Mouse (Mus musculus) neural tube, embryonic 12.5 days (tissue): ENCODE data around the gene Specc1l. TPM values are rescaled to one million over a fixed set of nuclear protein-coding genes. Genes with fewer than 3 reads are reported as not detected.

Experiments used
- ATAC-seq: fragments of 200-750 bp; cut with Nextera tagmentation; 2 replicates; pipeline ENCODE4 v1.8.0; 2017; ENCODE audit warnings: low read depth, mild to moderate bottlenecking, moderate TSS enrichment, moderate library complexity; ENCODE audit not compliant: low FRiP score
- H3K27ac ChIP-seq: fragments of 300-500 bp; sonication (generic); 2 replicates; pipeline ENCODE4 v1.5.1; 2016
- H3K27me3 ChIP-seq: fragments of 300-500 bp; sonication (generic); replicated peaks from 2 replicates; pipeline ENCODE4 v1.6.1; 2016; ENCODE audit warnings: mild to moderate bottlenecking
- H3K36me3 ChIP-seq: fragments of 300-500 bp; sonication (generic); 2 replicates; pipeline ENCODE4 v1.6.1; 2016; ENCODE audit warnings: mild to moderate bottlenecking
- H3K4me1 ChIP-seq: fragments of 300-500 bp; sonication (generic); 2 replicates; pipeline ENCODE4 v1.6.1; 2016
- H3K4me2 ChIP-seq: fragments of 300-500 bp; sonication (generic); replicated peaks from 2 replicates; pipeline ENCODE4 v1.6.1; 2016; ENCODE audit warnings: mild to moderate bottlenecking
- H3K4me3 ChIP-seq: fragments of 300-500 bp; sonication (generic); 2 replicates; pipeline ENCODE4 v1.5.1; 2016
- H3K9ac ChIP-seq: fragments of 300-500 bp; sonication (generic); 2 replicates; pipeline ENCODE4 v1.6.1; 2016; ENCODE audit warnings: mild to moderate bottlenecking
- H3K9me3 ChIP-seq: fragments of 300-500 bp; sonication (generic); 2 replicates; pipeline ENCODE4 v1.6.1; 2016; ENCODE audit warnings: mild to moderate bottlenecking
- WGBS: fragments of 180-500 bp; shearing (Covaris S2); methylation state at CpG from one replicate; pipeline ENCODE4 v1.1.7; 2016; 5-methylcytosine and 5-hydroxymethylcytosine counted together
- polyA plus RNA-seq: library from polyadenylated mRNA; unstranded; fragments of >200 nt; fragmentation: Nextera tagmentation; extraction: Ambion mirVana; gene quantifications from 2 replicates; pipeline ENCODE4 v1.2.1, GENCODE M21; 2016

The Specc1l gene
- polyA plus RNA-seq, 1 experiment from 2014 or later = 43.2 TPM

- Histone ChIP-seq H3K9ac (no peak overlapping the region), H3K36me3 (peaks cover 21% of the 10 kb centered on the region), H3K27me3 (no peaks in the 10 kb centered on the region), H3K4me2 (no peak overlapping the region), H3K9me3 (no peaks in the 10 kb centered on the region), H3K4me1 (no peaks in the 10 kb centered on the region), H3K27ac (no peak overlapping the region), H3K4me3 (no peak overlapping the region)
- ATAC-seq = no peak
- 88% methylated on average over 8 of the region's 8 CpGs for WGBS
Observed at GRCm38 (mm10) chr10:75187366-75188056, 24.4 kb upstream of the Specc1l start.

GRCm38 (mm10) chr10:75191647-75192046 is 20.2 kb upstream of the Specc1l start:
- WGBS = 52% methylated on average over 7 of the region's 7 CpGs
- Histone ChIP-seq H3K27me3 (no peaks in the 10 kb centered on the region), H3K4me2 (no peak overlapping the region), H3K4me3 (no peak overlapping the region), H3K9me3 (no peaks in the 10 kb centered on the region; the same call in 1 of the 2 replicates), H3K27ac (no peak overlapping the region), H3K9ac (no peak overlapping the region), H3K36me3 (no peaks in the 10 kb centered on the region), H3K4me1 (no peaks in the 10 kb centered on the region)
- ATAC-seq = no peak

- no peaks in the 10 kb centered on the region; the same call in 1 of the 2 replicates for H3K9me3 ChIP-seq
- H3K4me3 ChIP-seq = no peak overlapping the region
- WGBS = 82% methylated on average over 1 of the region's 1 CpGs
- no peak overlapping the region for H3K4me2 ChIP-seq
- H3K36me3 ChIP-seq = no peaks in the 10 kb centered on the region
- ATAC-seq = no peak
- H3K4me1 ChIP-seq = no peaks in the 10 kb centered on the region
- no peaks in the 10 kb centered on the region for H3K27me3 ChIP-seq
- H3K9ac ChIP-seq = no peak overlapping the region
- no peak overlapping the region for H3K27ac ChIP-seq
Observed at GRCm38 (mm10) chr10:75197817-75198216, 14.1 kb upstream of the Specc1l start.

GRCm38 (mm10) chr10:75200733-75201132 is 11.1 kb upstream of the Specc1l start:
- no peak for ATAC-seq
- Histone ChIP-seq H3K36me3 (no peaks in the 10 kb centered on the region), H3K4me3 (no peak overlapping the region), H3K9me3 (no peaks in the 10 kb centered on the region), H3K4me2 (no peak overlapping the region), H3K27me3 (no peaks in the 10 kb centered on the region), H3K9ac (no peak overlapping the region), H3K4me1 (no peaks in the 10 kb centered on the region), H3K27ac (no peak overlapping the region)
- 86% methylated on average over 1 of the region's 1 CpGs for WGBS

GRCm38 (mm10) chr10:75206192-75206591 is 5.7 kb upstream of the Specc1l start:
- 55% methylated on average over 4 of the region's 4 CpGs for WGBS
- no peak for ATAC-seq

GRCm38 (mm10) chr10:75210841-75211240 is 1.0 kb upstream of the Specc1l start:
- H3K27ac ChIP-seq = no peak overlapping the region
- H3K4me2 ChIP-seq = no peak overlapping the region
- H3K4me1 ChIP-seq = peaks cover 5% of the 10 kb centered on the region; the same call in 1 of the 2 replicates
- H3K27me3 ChIP-seq = no peaks in the 10 kb centered on the region
- 89% methylated on average over 3 of the region's 3 CpGs for WGBS
- ATAC-seq = no peak
- no peak overlapping the region for H3K9ac ChIP-seq
- H3K9me3 ChIP-seq = no peaks in the 10 kb centered on the region
- H3K36me3 ChIP-seq = no peaks in the 10 kb centered on the region
- no peak overlapping the region for H3K4me3 ChIP-seq

More at GRCm38 (mm10) chr10:75206192-75206591, 5.7 kb upstream of the Specc1l start:
- Histone ChIP-seq H3K27me3 (no peaks in the 10 kb centered on the region), H3K27ac (no peak overlapping the region), H3K4me1 (no peaks in the 10 kb centered on the region), H3K36me3 (no peaks in the 10 kb centered on the region), H3K4me2 (no peak overlapping the region), H3K9me3 (no peaks in the 10 kb centered on the region), H3K9ac (no peak overlapping the region), H3K4me3 (no peak overlapping the region)

GRCm38 (mm10) chr10:75212981-75213380 is 1.1 kb downstream of the Specc1l start:
- no peak overlapping the region for H3K27ac ChIP-seq
- peak overlapping the region; percentile 67 for H3K4me2 ChIP-seq
- 43% methylated on average over 7 of the region's 7 CpGs for WGBS
- H3K4me3 ChIP-seq = peak overlapping the region; percentile 71
- no peaks in the 10 kb centered on the region for H3K36me3 ChIP-seq
- peaks cover 5% of the 10 kb centered on the region; the same call in 1 of the 2 replicates for H3K4me1 ChIP-seq
- H3K9ac ChIP-seq = peak overlapping the region; percentile 80
- ATAC-seq = no peak
- no peaks in the 10 kb centered on the region for H3K9me3 ChIP-seq
- H3K27me3 ChIP-seq = no peaks in the 10 kb centered on the region

GRCm38 (mm10) chr10:75220722-75221121 is 8.8 kb downstream of the Specc1l start:
- 86% methylated on average over 3 of the region's 3 CpGs for WGBS

GRCm38 (mm10) chr10:75221936-75222610 is 10.2 kb downstream of the Specc1l start:
- no peak overlapping the region for H3K9ac ChIP-seq
- 87% methylated on average over 4 of the region's 4 CpGs for WGBS
- H3K9me3 ChIP-seq = no peaks in the 10 kb centered on the region
- H3K27me3 ChIP-seq = no peaks in the 10 kb centered on the region
- H3K4me2 ChIP-seq = no peak overlapping the region
- no peak overlapping the region for H3K4me3 ChIP-seq
- ATAC-seq = no peak
- H3K4me1 ChIP-seq = peaks cover 8% of the 10 kb centered on the region; the same call in 1 of the 2 replicates
- no peaks in the 10 kb centered on the region for H3K36me3 ChIP-seq
- H3K27ac ChIP-seq = no peak overlapping the region

More at GRCm38 (mm10) chr10:75220722-75221121, 8.8 kb downstream of the Specc1l start:
- H3K4me3 ChIP-seq = no peak overlapping the region
- H3K9me3 ChIP-seq = no peaks in the 10 kb centered on the region
- ATAC-seq = no peak
- H3K4me1 ChIP-seq = peaks cover 8% of the 10 kb centered on the region; the same call in 1 of the 2 replicates
- H3K9ac ChIP-seq = no peak overlapping the region
- H3K4me2 ChIP-seq = no peak overlapping the region
- H3K27ac ChIP-seq = no peak overlapping the region
- H3K36me3 ChIP-seq = no peaks in the 10 kb centered on the region
- no peaks in the 10 kb centered on the region for H3K27me3 ChIP-seq

GRCm38 (mm10) chr10:75222611-75222998 is 10.7 kb downstream of the Specc1l start:
- WGBS = 81% methylated on average over 5 of the region's 5 CpGs

GRCm38 (mm10) chr10:75224154-75224553 is 12.3 kb downstream of the Specc1l start:
- H3K27ac ChIP-seq = no peak overlapping the region
- WGBS = 80% methylated on average over 3 of the region's 3 CpGs

More at GRCm38 (mm10) chr10:75222611-75222998, 10.7 kb downstream of the Specc1l start:
- Histone ChIP-seq H3K4me2 (no peak overlapping the region), H3K27ac (no peak overlapping the region), H3K9ac (no peak overlapping the region), H3K36me3 (no peaks in the 10 kb centered on the region), H3K4me1 (peaks cover 8% of the 10 kb centered on the region; the same call in 1 of the 2 replicates), H3K27me3 (no peaks in the 10 kb centered on the region), H3K4me3 (no peak overlapping the region), H3K9me3 (no peaks in the 10 kb centered on the region)
- ATAC-seq = no peak

GRCm38 (mm10) chr10:75224630-75225029 is 12.8 kb downstream of the Specc1l start:
- no peak overlapping the region for H3K4me3 ChIP-seq
- 14% methylated on average over 2 of the region's 2 CpGs for WGBS
- H3K36me3 ChIP-seq = no peaks in the 10 kb centered on the region
- H3K4me1 ChIP-seq = peaks cover 8% of the 10 kb centered on the region; the same call in 1 of the 2 replicates
- no peaks in the 10 kb centered on the region for H3K27me3 ChIP-seq
- no peak for ATAC-seq
- no peak overlapping the region for H3K27ac ChIP-seq
- no peak overlapping the region for H3K4me2 ChIP-seq
- H3K9me3 ChIP-seq = no peaks in the 10 kb centered on the region
- no peak overlapping the region for H3K9ac ChIP-seq

More at GRCm38 (mm10) chr10:75224154-75224553, 12.3 kb downstream of the Specc1l start:
- no peaks in the 10 kb centered on the region for H3K27me3 ChIP-seq
- ATAC-seq = no peak
- H3K4me1 ChIP-seq = peaks cover 8% of the 10 kb centered on the region; the same call in 1 of the 2 replicates
- H3K9me3 ChIP-seq = no peaks in the 10 kb centered on the region
- H3K9ac ChIP-seq = no peak overlapping the region
- no peak overlapping the region for H3K4me2 ChIP-seq
- no peak overlapping the region for H3K4me3 ChIP-seq
- H3K36me3 ChIP-seq = no peaks in the 10 kb centered on the region
